Comparison of ENCODE assay signal across 26 mouse cellular contexts in the genomic region with DNA sequence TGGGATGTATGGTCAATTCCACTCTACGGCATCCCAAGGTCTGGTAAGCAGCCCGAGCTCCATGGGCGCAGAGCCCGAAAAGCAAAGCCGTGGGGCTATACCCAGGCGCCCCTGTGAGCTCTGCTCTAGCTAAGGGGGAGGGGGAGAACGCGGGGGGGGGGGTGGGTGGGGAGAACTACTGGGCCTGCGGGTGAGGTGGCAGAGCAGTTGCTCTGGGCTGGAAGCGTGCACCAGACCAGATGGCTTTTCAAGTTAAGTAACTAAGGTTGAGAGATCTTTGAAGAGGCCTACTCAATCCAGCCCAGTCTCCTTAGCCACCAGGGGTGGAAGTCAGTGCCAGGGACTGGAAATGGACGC. TPM values are rescaled to one million over a fixed set of nuclear protein-coding genes. Genes with fewer than 3 reads are reported as not detected.
"Had no signal": no experiment of that assay in that cellular context is flagged by ENCODE, and none has a peak within 500 bp of the region (broad histone marks: within the 10 kb centered on the region; RNA-seq: fewer than 3 reads in every experiment).

No protein-coding gene starts in this region.

- H3K36me3 ChIP-seq: limb, embryonic 12.5 days; limb, embryonic 15.5 days; midbrain, embryonic 12.5 days; midbrain, embryonic 15.5 days; neural tube, embryonic 12.5 days; stomach, embryonic 15.5 days had no signal

- H3K9me3 ChIP-seq: limb, embryonic 12.5 days; limb, embryonic 15.5 days; midbrain, embryonic 12.5 days; midbrain, embryonic 15.5 days; neural tube, embryonic 12.5 days; stomach, embryonic 15.5 days had no signal

- H3K27ac ChIP-seq: limb, embryonic 12.5 days; limb, embryonic 15.5 days; liver, embryonic 14.5 days; macrophage; midbrain, embryonic 12.5 days; midbrain, embryonic 15.5 days; neural tube, embryonic 12.5 days; stomach, embryonic 15.5 days had no signal

- H3K9ac ChIP-seq: limb, embryonic 15.5 days; liver, embryonic 14.5 days; liver, postnatal 0 days; midbrain, embryonic 12.5 days; midbrain, embryonic 15.5 days; neural tube, embryonic 12.5 days; stomach, embryonic 15.5 days had no signal

- DNase-seq: kidney, adult 18-20 months; kidney, adult 9 months; kidney, postnatal 14 days; kidney, postnatal 4 days; left cerebral cortex, postnatal 4 days; liver, postnatal 0 days; lung, postnatal 10 days; retina, postnatal 1 day; right cerebral cortex, postnatal 25 days; spleen, adult 18-20 months; thymus, adult 2 months; thymus, postnatal 14 days; thymus, postnatal 4 days had no signal

- ATAC-seq: liver, postnatal 0 days had no signal

RNA-seq across cellular contexts. Expression of gene Nr5a1, which starts 1.6 kb away (rescaled TPM):
- total RNA-seq: layer of hippocampus, adult 18-20 months; layer of hippocampus, postnatal 14 days; left cerebral cortex, postnatal 14 days; megakaryocyte, adult 5-6 weeks; neutrophil, adult 5-6 weeks had no signal
- polyA plus RNA-seq: liver, embryonic 14.5 days; liver, postnatal 0 days; macrophage had no signal
